Mouse (Mus musculus): ENCODE data around the gene Ankrd33b.

GRCm38 (mm10) chr15:31338656-31339291 is 28.8 kb downstream of the Ankrd33b start:
- TF ChIP-seq POLR2A (IDR thresholded peaks at IDR 0.05; ENCODE audit: low read depth, low read length) (no peak), CTCF (IDR thresholded peaks at IDR 0.05; ENCODE audit: borderline replicate concordance, insufficient read depth, low read length) (no peak)

Data from embryonic fibroblast, embryonic 13.5 days (primary cell).